Mouse (Mus musculus) frontal cortex, adult (tissue): ENCODE results near the gene Rfc5.
A peak's percentile ranks its signal among the peaks of the same experiment; 100 is the strongest.
"Not testable (repeated sequence)": the region's sequence is repeated elsewhere in the genome, so short reads cannot be mapped to it uniquely, and the experiment has no call there.

Experiments used
- ATAC-seq: cut with Nextera tagmentation; 2 replicates; pipeline ENCODE4 v1.9.2; 2017; ENCODE audit warnings: mild to moderate bottlenecking, moderate library complexity, mixed read lengths; ENCODE audit not compliant: low TSS enrichment

The Rfc5 gene

GRCm38 (mm10) chr5:117388877-117389276 lies at the start of gene Rfc5:
Gene Rfc5, minus strand, starts transcription at chr5:117389047.
- ATAC-seq = peak; percentile 97

- not testable (repeated sequence) for ATAC-seq
Measured at GRCm38 (mm10) chr5:117433501-117433900, 44.7 kb upstream of the Rfc5 start.

- ATAC-seq = no peak
Measured at GRCm38 (mm10) chr5:117417442-117417841, 28.6 kb upstream of the Rfc5 start.

- no peak for ATAC-seq
Measured at GRCm38 (mm10) chr5:117415011-117415912, 26.4 kb upstream of the Rfc5 start.

GRCm38 (mm10) chr5:117414611-117415010 lies 25.8 kb upstream of the Rfc5 start:
- no peak for ATAC-seq

GRCm38 (mm10) chr5:117413507-117414501 lies 25.0 kb upstream of the Rfc5 start, which contains the start of gene Ksr2:
Gene Ksr2, plus strand, starts transcription at chr5:117414000.
- peak; percentile 91 for ATAC-seq

GRCm38 (mm10) chr5:117409369-117409768 lies 20.5 kb upstream of the Rfc5 start:
- no peak for ATAC-seq

GRCm38 (mm10) chr5:117408216-117408615 lies 19.4 kb upstream of the Rfc5 start:
- no peak for ATAC-seq

- not testable (repeated sequence) for ATAC-seq
Measured at GRCm38 (mm10) chr5:117404671-117405070, 15.8 kb upstream of the Rfc5 start.

GRCm38 (mm10) chr5:117403609-117404008 lies 14.8 kb upstream of the Rfc5 start:
- ATAC-seq = no peak

GRCm38 (mm10) chr5:117399281-117399680 lies 10.4 kb upstream of the Rfc5 start:
- ATAC-seq = no peak

GRCm38 (mm10) chr5:117398007-117398550 lies 9.2 kb upstream of the Rfc5 start:
- no peak for ATAC-seq

GRCm38 (mm10) chr5:117397371-117397770 lies 8.5 kb upstream of the Rfc5 start:
- ATAC-seq = no peak

GRCm38 (mm10) chr5:117396596-117397014 lies 7.8 kb upstream of the Rfc5 start:
- ATAC-seq = no peak

GRCm38 (mm10) chr5:117395834-117396233 lies 7.0 kb upstream of the Rfc5 start:
- ATAC-seq = no peak

- no peak for ATAC-seq
Measured at GRCm38 (mm10) chr5:117390895-117391294, 2.0 kb upstream of the Rfc5 start.

GRCm38 (mm10) chr5:117388296-117388751 lies 523 bp downstream of the Rfc5 start:
- peak; percentile 2; the same call in 1 of the 2 replicates for ATAC-seq

GRCm38 (mm10) chr5:117383198-117383597 lies 5.6 kb downstream of the Rfc5 start:
- no peak for ATAC-seq

- ATAC-seq = no peak
Measured at GRCm38 (mm10) chr5:117381785-117382184, 7.1 kb downstream of the Rfc5 start.

GRCm38 (mm10) chr5:117380199-117380598 lies 8.6 kb downstream of the Rfc5 start:
- no peak for ATAC-seq

- ATAC-seq = not testable (repeated sequence)
Measured at GRCm38 (mm10) chr5:117377731-117378130, 11.1 kb downstream of the Rfc5 start.

- ATAC-seq = peak; percentile 53
Measured at GRCm38 (mm10) chr5:117376331-117376761, 12.5 kb downstream of the Rfc5 start.
